Mouse (Mus musculus): Measurements from ENCODE around the gene Tmem178b. TPM values are rescaled to one million over a fixed set of nuclear protein-coding genes. Genes with fewer than 3 reads are reported as not detected.

The Tmem178b gene
- 0.14 and 0.18 TPM in 2 replicates for polyA plus RNA-seq (2015; fragmentation: Nextera tagmentation; extraction: Ambion mirVana)

DNA sequence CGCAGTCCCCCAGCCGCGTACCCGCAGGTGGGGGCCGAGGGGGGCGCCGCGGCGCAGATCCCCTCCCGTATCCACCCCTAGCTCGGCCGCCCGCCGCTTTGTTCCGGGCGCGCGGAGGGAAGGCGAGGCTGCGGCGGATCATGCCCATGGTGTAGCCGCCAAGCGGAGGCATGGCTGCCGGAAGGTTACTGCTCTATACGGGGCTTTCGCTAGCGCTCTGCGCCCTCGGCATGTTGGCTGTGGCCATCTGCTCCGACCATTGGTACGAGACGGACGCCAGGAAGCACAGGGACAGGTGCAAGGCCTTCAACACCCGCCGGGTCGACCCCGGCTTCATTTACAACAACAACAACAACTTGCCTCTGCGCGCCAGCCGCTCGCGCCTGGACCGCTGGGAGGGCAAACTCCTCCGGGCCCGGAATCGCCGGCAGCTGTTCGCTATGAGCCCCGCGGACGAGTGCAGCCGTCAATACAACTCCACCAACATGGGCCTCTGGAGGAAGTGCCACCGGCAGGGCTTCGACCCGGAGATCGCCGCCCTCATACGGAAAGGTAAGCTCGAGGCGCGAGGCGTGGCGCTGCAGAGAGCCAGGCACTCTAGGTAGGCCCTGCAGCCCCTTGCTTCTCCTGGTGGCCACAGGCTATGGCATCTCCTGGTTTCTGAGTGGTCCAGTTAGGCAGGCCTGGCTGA, at the start of gene Tmem178b:
TSS of gene Tmem178b (plus strand) at position 371 of the 691 bp plus-strand sequence.
- Histone ChIP-seq H3K4me2 (ENCODE audit: low read depth, low read length) (peak within 1 kb of the TSS; percentile 98), H3K9ac (ENCODE audit: low read length) (peak within 1 kb of the TSS; percentile 39; the same call in 1 of the 2 replicates), H3K36me3 (ENCODE audit: control insufficient read depth, insufficient read depth, low read length) (no peaks in the 10 kb centered on the region), H3K27ac (ENCODE audit: low read length) (no peak within 1 kb of the TSS), H3K9me3 (ENCODE audit: control insufficient read depth, low read length) (no peaks in the 10 kb centered on the region), H3K4me3 (ENCODE audit: low read length) (peak within 1 kb of the TSS; percentile 54), H3K4me1 (replicated peaks; ENCODE audit: control insufficient read depth, insufficient read depth, low read length) (peaks cover 15% of the 10 kb centered on the region), H3K27me3 (ENCODE audit: control insufficient read depth, insufficient read depth, low read depth, low read length) (peaks cover 49% of the 10 kb centered on the region)
- WGBS, result 0% methylated on average over 63 of the region's 63 CpGs
- 0 out of 2 replicates have a peak, but pooled peaks have one; percentile 21 for ATAC-seq (ENCODE audit: low read depth)

GRCm38 (mm10) chr6:39828736-39829135, 44.3 kb upstream of the Tmem178b start:
- Histone ChIP-seq H3K27ac (ENCODE audit: low read length) (no peak overlapping the region), H3K4me2 (ENCODE audit: low read depth, low read length) (no peak overlapping the region), H3K4me1 (replicated peaks; ENCODE audit: control insufficient read depth, insufficient read depth, low read length) (no peaks in the 10 kb centered on the region; the same call in 1 of the 2 replicates), H3K27me3 (ENCODE audit: control insufficient read depth, insufficient read depth, low read depth, low read length) (no peaks in the 10 kb centered on the region), H3K9me3 (ENCODE audit: control insufficient read depth, low read length) (no peaks in the 10 kb centered on the region), H3K4me3 (ENCODE audit: low read length) (no peak overlapping the region), H3K36me3 (ENCODE audit: control insufficient read depth, insufficient read depth, low read length) (no peaks in the 10 kb centered on the region), H3K9ac (ENCODE audit: low read length) (no peak overlapping the region)
- WGBS, result 76% methylated on average over 5 of the region's 5 CpGs
- ATAC-seq (ENCODE audit: low read depth), result no peak

DNA sequence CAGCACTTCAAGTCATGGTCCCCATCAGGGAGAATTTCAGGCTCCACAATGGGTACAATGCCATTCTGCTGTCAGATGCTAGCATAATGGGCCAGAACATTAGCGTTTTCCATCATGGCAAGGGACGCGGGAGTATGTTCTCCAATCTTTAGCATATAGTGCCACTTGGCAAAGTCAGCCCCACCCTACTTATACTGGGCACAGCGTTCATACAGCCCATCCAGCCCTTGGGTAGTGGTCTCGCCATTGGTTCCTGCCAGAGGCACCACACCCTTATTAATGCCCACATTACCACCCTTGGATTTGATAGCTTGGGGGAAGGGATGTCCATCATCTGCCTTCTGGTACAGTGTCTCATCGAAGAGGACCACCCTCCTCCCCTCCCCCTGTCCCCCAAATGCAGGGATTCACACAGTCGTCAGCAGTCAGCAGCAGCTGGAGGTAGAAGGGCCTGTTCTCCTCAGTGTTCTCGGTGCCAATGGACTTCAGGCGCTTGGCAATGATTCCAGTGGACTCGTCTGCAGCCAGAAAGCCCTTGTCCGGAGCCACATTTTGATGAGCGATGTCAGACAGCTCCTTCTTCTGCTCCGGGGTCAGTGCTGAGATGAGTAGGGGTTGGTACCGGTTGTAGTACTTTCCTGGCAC, 29.3 kb upstream of the Tmem178b start:
- H3K4me2 ChIP-seq (ENCODE audit: low read depth, low read length), result no peak overlapping the region
- H3K4me3 ChIP-seq (ENCODE audit: low read length), result no peak overlapping the region
- no peak overlapping the region for H3K9ac ChIP-seq (ENCODE audit: low read length)
- H3K36me3 ChIP-seq (ENCODE audit: control insufficient read depth, insufficient read depth, low read length), result no peaks in the 10 kb centered on the region
- H3K4me1 ChIP-seq (replicated peaks; ENCODE audit: control insufficient read depth, insufficient read depth, low read length), result no peaks in the 10 kb centered on the region
- no peak overlapping the region for H3K27ac ChIP-seq (ENCODE audit: low read length)
- 85% methylated on average over 14 of the region's 14 CpGs for WGBS
- no peaks in the 10 kb centered on the region for H3K9me3 ChIP-seq (ENCODE audit: control insufficient read depth, low read length)
- no peak for ATAC-seq (ENCODE audit: low read depth)
- H3K27me3 ChIP-seq (ENCODE audit: control insufficient read depth, insufficient read depth, low read depth, low read length), result no peaks in the 10 kb centered on the region

- no peak overlapping the region for H3K27ac ChIP-seq (ENCODE audit: low read length)
These were observed 25.5 kb upstream of the Tmem178b start for GRCm38 (mm10) chr6:39847538-39847937.

GRCm38 (mm10) chr6:39848766-39849165, 24.3 kb upstream of the Tmem178b start:
- no peak overlapping the region for H3K4me2 ChIP-seq (ENCODE audit: low read depth, low read length)
- WGBS, result 40% methylated on average over 7 of the region's 7 CpGs
- no peaks in the 10 kb centered on the region for H3K27me3 ChIP-seq (ENCODE audit: control insufficient read depth, insufficient read depth, low read depth, low read length)
- H3K4me3 ChIP-seq (ENCODE audit: low read length), result no peak overlapping the region
- no peak overlapping the region for H3K9ac ChIP-seq (ENCODE audit: low read length)
- H3K4me1 ChIP-seq (replicated peaks; ENCODE audit: control insufficient read depth, insufficient read depth, low read length), result no peaks in the 10 kb centered on the region
- no peak overlapping the region for H3K27ac ChIP-seq (ENCODE audit: low read length)
- H3K9me3 ChIP-seq (ENCODE audit: control insufficient read depth, low read length), result no peaks in the 10 kb centered on the region
- ATAC-seq (ENCODE audit: low read depth), result peak; percentile 36; the same call in 1 of the 2 replicates
- H3K36me3 ChIP-seq (ENCODE audit: control insufficient read depth, insufficient read depth, low read length), result no peaks in the 10 kb centered on the region

More at GRCm38 (mm10) chr6:39847538-39847937, 25.5 kb upstream of the Tmem178b start:
- Histone ChIP-seq H3K4me3 (ENCODE audit: low read length) (no peak overlapping the region), H3K9me3 (ENCODE audit: control insufficient read depth, low read length) (no peaks in the 10 kb centered on the region), H3K4me1 (replicated peaks; ENCODE audit: control insufficient read depth, insufficient read depth, low read length) (no peaks in the 10 kb centered on the region), H3K9ac (ENCODE audit: low read length) (no peak overlapping the region), H3K4me2 (ENCODE audit: low read depth, low read length) (no peak overlapping the region), H3K27me3 (ENCODE audit: control insufficient read depth, insufficient read depth, low read depth, low read length) (no peaks in the 10 kb centered on the region), H3K36me3 (ENCODE audit: control insufficient read depth, insufficient read depth, low read length) (no peaks in the 10 kb centered on the region)
- WGBS, result 71% methylated on average over 2 of the region's 2 CpGs
- ATAC-seq (ENCODE audit: low read depth), result no peak

GRCm38 (mm10) chr6:39849667-39850066, 23.4 kb upstream of the Tmem178b start:
- no peak overlapping the region for H3K4me3 ChIP-seq (ENCODE audit: low read length)
- ATAC-seq (ENCODE audit: low read depth), result no peak
- WGBS, result 90% methylated on average over 4 of the region's 4 CpGs

GRCm38 (mm10) chr6:39870271-39871135, 2.6 kb upstream of the Tmem178b start:
- Histone ChIP-seq H3K4me3 (ENCODE audit: low read length) (peak overlapping the region; percentile 54), H3K27me3 (ENCODE audit: control insufficient read depth, insufficient read depth, low read depth, low read length) (peaks cover 49% of the 10 kb centered on the region), H3K4me1 (replicated peaks; ENCODE audit: control insufficient read depth, insufficient read depth, low read length) (peaks cover 15% of the 10 kb centered on the region), H3K27ac (ENCODE audit: low read length) (no peak overlapping the region), H3K9me3 (ENCODE audit: control insufficient read depth, low read length) (no peaks in the 10 kb centered on the region), H3K9ac (ENCODE audit: low read length) (no peak overlapping the region; the same call in 1 of the 2 replicates), H3K36me3 (ENCODE audit: control insufficient read depth, insufficient read depth, low read length) (no peaks in the 10 kb centered on the region), H3K4me2 (ENCODE audit: low read depth, low read length) (peak overlapping the region; percentile 98)
- under 1% methylated on average over 27 of the region's 28 CpGs for WGBS
- no peak for ATAC-seq (ENCODE audit: low read depth)

More at GRCm38 (mm10) chr6:39849667-39850066, 23.4 kb upstream of the Tmem178b start:
- Histone ChIP-seq H3K36me3 (ENCODE audit: control insufficient read depth, insufficient read depth, low read length) (no peaks in the 10 kb centered on the region), H3K4me2 (ENCODE audit: low read depth, low read length) (no peak overlapping the region), H3K27ac (ENCODE audit: low read length) (no peak overlapping the region), H3K4me1 (replicated peaks; ENCODE audit: control insufficient read depth, insufficient read depth, low read length) (no peaks in the 10 kb centered on the region), H3K9ac (ENCODE audit: low read length) (no peak overlapping the region), H3K27me3 (ENCODE audit: control insufficient read depth, insufficient read depth, low read depth, low read length) (no peaks in the 10 kb centered on the region), H3K9me3 (ENCODE audit: control insufficient read depth, low read length) (no peaks in the 10 kb centered on the region)

- H3K27ac ChIP-seq (ENCODE audit: low read length), result no peak overlapping the region
- H3K4me1 ChIP-seq (replicated peaks; ENCODE audit: control insufficient read depth, insufficient read depth, low read length), result peaks cover 15% of the 10 kb centered on the region
- peaks cover 49% of the 10 kb centered on the region for H3K27me3 ChIP-seq (ENCODE audit: control insufficient read depth, insufficient read depth, low read depth, low read length)
- peak overlapping the region; percentile 49; the same call in 1 of the 2 replicates for H3K9ac ChIP-seq (ENCODE audit: low read length)
- peak; percentile 84 for ATAC-seq (ENCODE audit: low read depth)
- WGBS, result under 1% methylated on average over 70 of the region's 71 CpGs
- no peaks in the 10 kb centered on the region for H3K9me3 ChIP-seq (ENCODE audit: control insufficient read depth, low read length)
- peak overlapping the region; percentile 54 for H3K4me3 ChIP-seq (ENCODE audit: low read length)
- no peaks in the 10 kb centered on the region for H3K36me3 ChIP-seq (ENCODE audit: control insufficient read depth, insufficient read depth, low read length)
- peak overlapping the region; percentile 98 for H3K4me2 ChIP-seq (ENCODE audit: low read depth, low read length)
These were observed 1.4 kb upstream of the Tmem178b start for GRCm38 (mm10) chr6:39871381-39872305.
